Mouse (Mus musculus) erythroblast, embryonic 14.5 days (primary cell): ENCODE results near the gene Gm45521.

Experiments
- GATA1 ChIP-seq: IDR thresholded peaks from 2 replicates; pipeline ENCODE4 v1.6.1; 2012; ENCODE audit warnings: low read length, inconsistent platforms, mixed read lengths
- TAL1 ChIP-seq: IDR thresholded peaks from 3 replicates; pipeline ENCODE4 v1.6.1; 2012; ENCODE audit warnings: low read length, inconsistent platforms, mixed read lengths

- TF ChIP-seq GATA1 (no peak), TAL1 (no peak)
Observed at GRCm38 (mm10) chr14:7991108-7991776, 34.2 kb downstream of the Gm45521 start.
